Mouse (Mus musculus): ENCODE measurements around the gene Trip4. TPM values are rescaled to one million over a fixed set of nuclear protein-coding genes. Genes with fewer than 3 reads are reported as not detected.

Gene Trip4
- total and polyA plus RNA-seq, 2 experiments from 2014 or later: 15.6 to 23.9 TPM

- no peaks in the 10 kb centered on the region for H3K27me3 ChIP-seq (ENCODE audit: insufficient read depth, low read length)
- H3K4me3 ChIP-seq (ENCODE audit: low read length): peak overlapping the region; percentile 66
- peak overlapping the region; percentile 82 for H3K4me2 ChIP-seq (ENCODE audit: low read depth, low read length)
- peaks cover 3% of the 10 kb centered on the region; the same call in 1 of the 2 replicates for H3K36me3 ChIP-seq (ENCODE audit: insufficient read depth, low read length)
- no peaks in the 10 kb centered on the region for H3K9me3 ChIP-seq (ENCODE audit: low read length)
- under 1% methylated on average over 37 of the region's 37 CpGs for WGBS
- DNase-seq (ENCODE audit: low spot score) (peak; percentile 96), ATAC-seq (peak; percentile 99)
- peaks cover 4% of the 10 kb centered on the region for H3K4me1 ChIP-seq (ENCODE audit: insufficient read depth, low read length)
- peak overlapping the region; percentile 59 for H3K9ac ChIP-seq (replicated peaks; ENCODE audit: low read length)
- H3K27ac ChIP-seq: peak overlapping the region; percentile 75
- peak; percentile 33 for TF ChIP-seq CTCF (IDR thresholded peaks at IDR 0.05; ENCODE audit: low read depth)
Observed at GRCm38 (mm10) chr9:65884564-65885315, 23.9 kb downstream of the Trip4 start.

GRCm38 (mm10) chr9:65859656-65860055, 48.9 kb downstream of the Trip4 start:
- Histone ChIP-seq H3K9ac (replicated peaks; ENCODE audit: low read length) (no peak overlapping the region), H3K27me3 (ENCODE audit: insufficient read depth, low read length) (no peaks in the 10 kb centered on the region), H3K36me3 (ENCODE audit: insufficient read depth, low read length) (peaks cover 22% of the 10 kb centered on the region), H3K4me2 (ENCODE audit: low read depth, low read length) (no peak overlapping the region), H3K4me3 (ENCODE audit: low read length) (no peak overlapping the region), H3K27ac (no peak overlapping the region), H3K4me1 (ENCODE audit: insufficient read depth, low read length) (no peaks in the 10 kb centered on the region), H3K9me3 (ENCODE audit: low read length) (no peaks in the 10 kb centered on the region)
- no peak for TF ChIP-seq CTCF (IDR thresholded peaks at IDR 0.05; ENCODE audit: low read depth)
- 58% methylated on average over 1 of the region's 1 CpGs for WGBS
- DNase-seq (ENCODE audit: low spot score) (no peak), ATAC-seq (no peak)

- Histone ChIP-seq H3K36me3 (ENCODE audit: insufficient read depth, low read length) (peaks cover 15% of the 10 kb centered on the region), H3K9ac (replicated peaks; ENCODE audit: low read length) (no peak overlapping the region), H3K4me3 (ENCODE audit: low read length) (no peak overlapping the region), H3K27me3 (ENCODE audit: insufficient read depth, low read length) (no peaks in the 10 kb centered on the region), H3K27ac (no peak overlapping the region), H3K4me1 (ENCODE audit: insufficient read depth, low read length) (no peaks in the 10 kb centered on the region), H3K4me2 (ENCODE audit: low read depth, low read length) (no peak overlapping the region), H3K9me3 (ENCODE audit: low read length) (no peaks in the 10 kb centered on the region)
- ATAC-seq (no peak), DNase-seq (ENCODE audit: low spot score) (peak; percentile 73)
- peak; percentile 42 for TF ChIP-seq CTCF (IDR thresholded peaks at IDR 0.05; ENCODE audit: low read depth)
- whole genome bisulfite sequencing: 10% methylated on average over 1 of the region's 1 CpGs
Observed at GRCm38 (mm10) chr9:65850203-65850602, 58.4 kb downstream of the Trip4 start.

- H3K27ac ChIP-seq: no peak overlapping the region
- H3K36me3 ChIP-seq (ENCODE audit: insufficient read depth, low read length): peaks cover 10% of the 10 kb centered on the region
- TF ChIP-seq CTCF (IDR thresholded peaks at IDR 0.05; ENCODE audit: low read depth): no peak
- H3K4me2 ChIP-seq (ENCODE audit: low read depth, low read length): no peak overlapping the region
- no peak overlapping the region for H3K9ac ChIP-seq (replicated peaks; ENCODE audit: low read length)
- no peaks in the 10 kb centered on the region for H3K27me3 ChIP-seq (ENCODE audit: insufficient read depth, low read length)
- H3K4me3 ChIP-seq (ENCODE audit: low read length): no peak overlapping the region
- H3K9me3 ChIP-seq (ENCODE audit: low read length): no peaks in the 10 kb centered on the region
- no peak for ATAC-seq
- H3K4me1 ChIP-seq (ENCODE audit: insufficient read depth, low read length): peaks cover 5% of the 10 kb centered on the region; the same call in 1 of the 2 replicates
- peak; percentile 14 for DNase-seq (ENCODE audit: low spot score)
Observed at GRCm38 (mm10) chr9:65848154-65848553, 60.4 kb downstream of the Trip4 start.

GRCm38 (mm10) chr9:65844421-65845165, 64.0 kb downstream of the Trip4 start:
- 29% methylated on average over 7 of the region's 7 CpGs for WGBS
- Histone ChIP-seq H3K4me3 (ENCODE audit: low read length) (no peak overlapping the region), H3K4me2 (ENCODE audit: low read depth, low read length) (no peak overlapping the region), H3K27me3 (ENCODE audit: insufficient read depth, low read length) (no peaks in the 10 kb centered on the region), H3K36me3 (ENCODE audit: insufficient read depth, low read length) (no peaks in the 10 kb centered on the region), H3K27ac (peak overlapping the region; percentile 41; the same call in 1 of the 2 replicates), H3K4me1 (ENCODE audit: insufficient read depth, low read length) (peaks cover 5% of the 10 kb centered on the region; the same call in 1 of the 2 replicates), H3K9me3 (ENCODE audit: low read length) (no peaks in the 10 kb centered on the region), H3K9ac (replicated peaks; ENCODE audit: low read length) (no peak overlapping the region)
- DNase-seq (ENCODE audit: low spot score): peak; percentile 48
- TF ChIP-seq CTCF (IDR thresholded peaks at IDR 0.05; ENCODE audit: low read depth): no peak
- 0 out of 2 replicates have a peak, but pooled peaks have one; percentile 29 for ATAC-seq

- TF ChIP-seq CTCF (IDR thresholded peaks at IDR 0.05; ENCODE audit: low read depth): no peak
- no peak overlapping the region for H3K27ac ChIP-seq
- H3K9me3 ChIP-seq (ENCODE audit: low read length): no peaks in the 10 kb centered on the region
- no peaks in the 10 kb centered on the region for H3K27me3 ChIP-seq (ENCODE audit: insufficient read depth, low read length)
- WGBS: 97% methylated on average over 1 of the region's 1 CpGs
- no peak overlapping the region for H3K4me3 ChIP-seq (ENCODE audit: low read length)
- no peaks in the 10 kb centered on the region for H3K36me3 ChIP-seq (ENCODE audit: insufficient read depth, low read length)
- no peak overlapping the region for H3K9ac ChIP-seq (replicated peaks; ENCODE audit: low read length)
- no peak overlapping the region for H3K4me2 ChIP-seq (ENCODE audit: low read depth, low read length)
- ATAC-seq (no peak), DNase-seq (ENCODE audit: low spot score) (no peak)
- H3K4me1 ChIP-seq (ENCODE audit: insufficient read depth, low read length): peaks cover 3% of the 10 kb centered on the region; the same call in 1 of the 2 replicates
Observed at GRCm38 (mm10) chr9:65839841-65840240, 68.8 kb downstream of the Trip4 start.

Data from hindbrain, postnatal 0 days (tissue).